In genomic region chr3:153251653-153252052, GRCm38 (mm10) we compare ENCODE assay signal across 21 mouse cellular contexts.
DNase-seq lines count a peak whose midpoint lies in the region; ATAC-seq lines count a peak whose summit lies in the region.
"Had no signal": no experiment of that assay in that cellular context is flagged by ENCODE, and none has a peak within 500 bp of the region (broad histone marks: within the 10 kb centered on the region; RNA-seq: fewer than 3 reads in every experiment).

No protein-coding gene starts in this region.

- H3K27me3 ChIP-seq in intestine, embryonic 14.5 days (replicated peaks; ENCODE audit: control insufficient read depth, insufficient read depth, low read length): no peaks in the 10 kb centered on the region
- H3K27me3 ChIP-seq in intestine, embryonic 16.5 days (replicated peaks; ENCODE audit: control insufficient read depth, insufficient read depth, low read length): no peaks in the 10 kb centered on the region
- H3K27me3 ChIP-seq in neural tube, embryonic 14.5 days (ENCODE audit: control insufficient read depth, insufficient read depth, low read length): no peaks in the 10 kb centered on the region
- no peaks in the 10 kb centered on the region for H3K27me3 ChIP-seq in neural tube, embryonic 15.5 days (replicated peaks)
- H3K27me3 ChIP-seq: CH12.LX, Patski had no signal

- 64% methylated on average over 3 of the region's 3 CpGs for WGBS in intestine, embryonic 14.5 days
- WGBS in intestine, embryonic 16.5 days: 58% methylated on average over 3 of the region's 3 CpGs
- 46% methylated on average over 3 of the region's 3 CpGs for WGBS in neural tube, embryonic 14.5 days
- 41% methylated on average over 3 of the region's 3 CpGs for WGBS in neural tube, embryonic 15.5 days

- H3K4me3 ChIP-seq in intestine, embryonic 14.5 days (ENCODE audit: low read depth, low read length): no peak overlapping the region
- no peak overlapping the region for H3K4me3 ChIP-seq in intestine, embryonic 16.5 days (ENCODE audit: low read length)
- H3K4me3 ChIP-seq in neural tube, embryonic 14.5 days (ENCODE audit: low read depth, low read length): no peak overlapping the region
- H3K4me3 ChIP-seq in neural tube, embryonic 15.5 days (replicated peaks): no peak overlapping the region

- no peak for ATAC-seq in intestine, embryonic 14.5 days (replicated peaks; ENCODE audit: low FRiP score, low TSS enrichment, low read depth)
- no peak for ATAC-seq in intestine, embryonic 16.5 days
- peak; percentile 47; the same call in 1 of the 2 replicates for ATAC-seq in neural tube, embryonic 14.5 days (ENCODE audit: low read depth)
- peak; percentile 81 for ATAC-seq in neural tube, embryonic 15.5 days (ENCODE audit: low FRiP score)
- ATAC-seq: activated CD4-positive, CD25-positive, alpha-beta regulatory T cell, adult 4 months had no signal

- H3K4me1 ChIP-seq in intestine, embryonic 14.5 days (replicated peaks; ENCODE audit: control insufficient read depth, insufficient read depth, low read length): no peaks in the 10 kb centered on the region
- H3K4me1 ChIP-seq in intestine, embryonic 16.5 days (ENCODE audit: control insufficient read depth, insufficient read depth, low read length): no peaks in the 10 kb centered on the region
- no peaks in the 10 kb centered on the region for H3K4me1 ChIP-seq in neural tube, embryonic 14.5 days (ENCODE audit: control insufficient read depth, insufficient read depth, low read length)
- H3K4me1 ChIP-seq in neural tube, embryonic 15.5 days: no peaks in the 10 kb centered on the region

- no peak overlapping the region for H3K9ac ChIP-seq in intestine, embryonic 14.5 days (ENCODE audit: low read length)
- no peak overlapping the region for H3K9ac ChIP-seq in intestine, embryonic 16.5 days (ENCODE audit: low read depth, low read length)
- H3K9ac ChIP-seq in neural tube, embryonic 14.5 days (replicated peaks; ENCODE audit: low read depth, low read length): no peak overlapping the region
- no peak overlapping the region for H3K9ac ChIP-seq in neural tube, embryonic 15.5 days (replicated peaks)

- no peaks in the 10 kb centered on the region for H3K9me3 ChIP-seq in intestine, embryonic 14.5 days (ENCODE audit: control insufficient read depth, low read length)
- H3K9me3 ChIP-seq in intestine, embryonic 16.5 days (ENCODE audit: control insufficient read depth, low read length): no peaks in the 10 kb centered on the region
- no peaks in the 10 kb centered on the region for H3K9me3 ChIP-seq in neural tube, embryonic 14.5 days (ENCODE audit: control insufficient read depth, low read length)
- H3K9me3 ChIP-seq in neural tube, embryonic 15.5 days (replicated peaks): no peaks in the 10 kb centered on the region
- H3K9me3 ChIP-seq: G1E had no signal

- no peak overlapping the region for H3K27ac ChIP-seq in intestine, embryonic 14.5 days (ENCODE audit: low read depth)
- H3K27ac ChIP-seq in intestine, embryonic 16.5 days (ENCODE audit: low read length): no peak overlapping the region
- H3K27ac ChIP-seq in neural tube, embryonic 14.5 days (ENCODE audit: low read depth, low read length): no peak overlapping the region
- no peak overlapping the region for H3K27ac ChIP-seq in neural tube, embryonic 15.5 days (replicated peaks)

- no peaks in the 10 kb centered on the region for H3K36me3 ChIP-seq in intestine, embryonic 14.5 days (ENCODE audit: control insufficient read depth, insufficient read depth, low read length)
- no peaks in the 10 kb centered on the region for H3K36me3 ChIP-seq in intestine, embryonic 16.5 days (ENCODE audit: control insufficient read depth, insufficient read depth, low read length)
- no peaks in the 10 kb centered on the region for H3K36me3 ChIP-seq in neural tube, embryonic 14.5 days (ENCODE audit: control insufficient read depth, insufficient read depth, low read length)
- H3K36me3 ChIP-seq in neural tube, embryonic 15.5 days: no peaks in the 10 kb centered on the region

- peak; percentile 66 for DNase-seq in heart, adult 11 months
- no peak for DNase-seq in heart, adult 8-10 months (ENCODE audit: low spot score)
- DNase-seq in intestine, embryonic 14.5 days (ENCODE audit: low spot score): peak; percentile 45
- DNase-seq in neural tube, embryonic 10.5 days (ENCODE audit: extremely low spot score, low spot score): no peak
- DNase-seq in kidney, postnatal 36 days: no peak
- DNase-seq: adrenal gland, adult 2 months; adrenal gland, adult 8-10 months; adrenal gland, postnatal 10 days; adrenal gland, postnatal 14 days; adrenal gland, postnatal 25 days; adrenal gland, postnatal 36 days; B cell, adult 2 months; cerebellum, adult 11 months; cerebellum, adult 11-12 months had no signal

- H3K4me2 ChIP-seq in intestine, embryonic 14.5 days (ENCODE audit: low read length): no peak overlapping the region
- no peak overlapping the region for H3K4me2 ChIP-seq in intestine, embryonic 16.5 days (ENCODE audit: low read depth, low read length)
- no peak overlapping the region for H3K4me2 ChIP-seq in neural tube, embryonic 14.5 days (ENCODE audit: low read depth, low read length)
- H3K4me2 ChIP-seq in neural tube, embryonic 15.5 days: no peak overlapping the region

Comparison
In these comparisons a context has a peak if more than half of its experiments do, and no peak if none do; other contexts are left out.
1. DNase-seq: peak in heart, adult 11 months (single experiment) and intestine, embryonic 14.5 days (single experiment); none in heart, adult 8-10 months (single experiment), neural tube, embryonic 10.5 days (single experiment) and kidney, postnatal 36 days (0 of 2).
2. ATAC-seq: peak in neural tube, embryonic 14.5 days (single experiment) and neural tube, embryonic 15.5 days (single experiment); none in intestine, embryonic 14.5 days (single experiment) and intestine, embryonic 16.5 days (single experiment).